Mouse (Mus musculus) neural tube, embryonic 13.5 days (tissue): ENCODE results near the gene Man2a1. TPM values are rescaled to one million over a fixed set of nuclear protein-coding genes. Genes with fewer than 3 reads are reported as not detected.
A peak's percentile ranks its signal among the peaks of the same experiment; 100 is the strongest.

Experiments used
- ATAC-seq: fragments of 200-750 bp; cut with Nextera tagmentation; 2 replicates; pipeline ENCODE4 v1.8.0; 2017; ENCODE audit warnings: low read depth, mild to moderate bottlenecking, moderate TSS enrichment, moderate library complexity
- H3K27ac ChIP-seq: fragments of 300-500 bp; sonication (generic); replicated peaks from 2 replicates; pipeline ENCODE4 v1.5.1; 2015; ENCODE audit warnings: moderate library complexity, mild to moderate bottlenecking, inconsistent platforms
- H3K27me3 ChIP-seq: fragments of 300-500 bp; sonication (generic); 2 replicates; pipeline ENCODE4 v1.6.1; 2015; ENCODE audit warnings: mild to moderate bottlenecking, inconsistent platforms
- H3K36me3 ChIP-seq: fragments of 300-500 bp; sonication (generic); 2 replicates; pipeline ENCODE4 v1.6.1; 2015; ENCODE audit warnings: mild to moderate bottlenecking, inconsistent platforms
- H3K4me1 ChIP-seq: fragments of 300-500 bp; sonication (generic); replicated peaks from 2 replicates; pipeline ENCODE4 v1.6.1; 2015; ENCODE audit warnings: inconsistent platforms
- H3K4me2 ChIP-seq: fragments of 300-500 bp; sonication (generic); 2 replicates; pipeline ENCODE4 v1.6.1; 2015; ENCODE audit warnings: inconsistent platforms, mild to moderate bottlenecking, moderate library complexity
- H3K4me3 ChIP-seq: fragments of 300-500 bp; sonication (generic); 2 replicates; pipeline ENCODE4 v1.5.1; 2015; ENCODE audit warnings: mild to moderate bottlenecking, inconsistent platforms
- H3K9ac ChIP-seq: fragments of 300-500 bp; sonication (generic); 2 replicates; pipeline ENCODE4 v1.6.1; 2015; ENCODE audit warnings: moderate library complexity, mild to moderate bottlenecking, inconsistent platforms
- H3K9me3 ChIP-seq: fragments of 300-500 bp; sonication (generic); 2 replicates; pipeline ENCODE4 v1.6.1; 2016; ENCODE audit warnings: inconsistent platforms
- WGBS: fragments of 180-500 bp; shearing (Covaris S2); methylation state at CpG from one replicate; pipeline ENCODE4 v1.1.7; 2015; 5-methylcytosine and 5-hydroxymethylcytosine counted together
- polyA plus RNA-seq: library from polyadenylated mRNA; unstranded; fragments of >200 nt; fragmentation: Nextera tagmentation; extraction: Ambion mirVana; gene quantifications from 2 replicates; pipeline ENCODE4 v1.2.1, GENCODE M21; 2015

The Man2a1 gene
- polyA plus RNA-seq, 1 experiment from 2014 or later = 5.3 TPM

GRCm38 (mm10) chr17:64681927-64682326 is 81.4 kb downstream of the Man2a1 start:
- ATAC-seq = no peak
- no peaks in the 10 kb centered on the region for H3K9me3 ChIP-seq
- no peaks in the 10 kb centered on the region for H3K36me3 ChIP-seq
- H3K27me3 ChIP-seq = no peaks in the 10 kb centered on the region
- H3K9ac ChIP-seq = no peak overlapping the region
- H3K27ac ChIP-seq = no peak overlapping the region
- 63% methylated on average over 2 of the region's 2 CpGs for WGBS
- H3K4me1 ChIP-seq = no peaks in the 10 kb centered on the region
- H3K4me2 ChIP-seq = no peak overlapping the region
- H3K4me3 ChIP-seq = no peak overlapping the region

GRCm38 (mm10) chr17:64684088-64684487 is 83.6 kb downstream of the Man2a1 start:
- Histone ChIP-seq H3K27me3 (no peaks in the 10 kb centered on the region), H3K4me3 (no peak overlapping the region), H3K27ac (no peak overlapping the region), H3K9me3 (no peaks in the 10 kb centered on the region), H3K36me3 (no peaks in the 10 kb centered on the region), H3K4me1 (no peaks in the 10 kb centered on the region), H3K9ac (no peak overlapping the region), H3K4me2 (no peak overlapping the region)
- WGBS = 98% methylated on average over 4 of the region's 4 CpGs
- ATAC-seq = no peak

- no peak overlapping the region for H3K27ac ChIP-seq
- ATAC-seq = no peak
- H3K27me3 ChIP-seq = no peaks in the 10 kb centered on the region
- H3K9me3 ChIP-seq = 0 out of 2 replicates have a peak, but pooled peaks cover 4% of the 10 kb centered on the region
- 84% methylated on average over 6 of the region's 6 CpGs for WGBS
- no peaks in the 10 kb centered on the region for H3K4me1 ChIP-seq
- H3K9ac ChIP-seq = no peak overlapping the region
- no peak overlapping the region for H3K4me3 ChIP-seq
- H3K36me3 ChIP-seq = peaks cover 12% of the 10 kb centered on the region
- no peak overlapping the region for H3K4me2 ChIP-seq
These were observed 84.8 kb downstream of the Man2a1 start for GRCm38 (mm10) chr17:64685216-64685903.

GRCm38 (mm10) chr17:64689614-64690013 is 89.1 kb downstream of the Man2a1 start:
- WGBS = 96% methylated on average over 3 of the region's 3 CpGs

GRCm38 (mm10) chr17:64697277-64697831 is 96.8 kb downstream of the Man2a1 start:
- Histone ChIP-seq H3K4me2 (no peak overlapping the region), H3K27ac (no peak overlapping the region), H3K9me3 (no peaks in the 10 kb centered on the region), H3K27me3 (no peaks in the 10 kb centered on the region), H3K4me3 (no peak overlapping the region), H3K36me3 (no peaks in the 10 kb centered on the region), H3K9ac (no peak overlapping the region), H3K4me1 (no peaks in the 10 kb centered on the region)
- WGBS = 68% methylated on average over 10 of the region's 10 CpGs
- ATAC-seq = no peak

More at GRCm38 (mm10) chr17:64689614-64690013, 89.1 kb downstream of the Man2a1 start:
- no peaks in the 10 kb centered on the region for H3K27me3 ChIP-seq
- H3K9ac ChIP-seq = no peak overlapping the region
- H3K9me3 ChIP-seq = 0 out of 2 replicates have a peak, but pooled peaks cover 4% of the 10 kb centered on the region
- no peaks in the 10 kb centered on the region for H3K4me1 ChIP-seq
- H3K4me3 ChIP-seq = no peak overlapping the region
- peaks cover 18% of the 10 kb centered on the region for H3K36me3 ChIP-seq
- no peak for ATAC-seq
- H3K4me2 ChIP-seq = no peak overlapping the region
- no peak overlapping the region for H3K27ac ChIP-seq

- H3K4me1 ChIP-seq = no peaks in the 10 kb centered on the region
- no peaks in the 10 kb centered on the region for H3K27me3 ChIP-seq
- H3K36me3 ChIP-seq = no peaks in the 10 kb centered on the region
- 91% methylated on average over 8 of the region's 8 CpGs for WGBS
- H3K4me2 ChIP-seq = no peak overlapping the region
- no peaks in the 10 kb centered on the region for H3K9me3 ChIP-seq
- no peak overlapping the region for H3K9ac ChIP-seq
- ATAC-seq = no peak
- no peak overlapping the region for H3K27ac ChIP-seq
- no peak overlapping the region for H3K4me3 ChIP-seq
These were observed 98.0 kb downstream of the Man2a1 start for GRCm38 (mm10) chr17:64698516-64698915.

GRCm38 (mm10) chr17:64703649-64704230 is 103.2 kb downstream of the Man2a1 start:
- ATAC-seq = no peak; the same call in 1 of the 2 replicates
- Histone ChIP-seq H3K4me2 (no peak overlapping the region), H3K27me3 (no peaks in the 10 kb centered on the region), H3K4me3 (no peak overlapping the region), H3K9me3 (no peaks in the 10 kb centered on the region), H3K4me1 (no peaks in the 10 kb centered on the region), H3K27ac (0 out of 2 replicates have a peak overlapping the region, but pooled peaks have one; percentile 19), H3K36me3 (no peaks in the 10 kb centered on the region), H3K9ac (no peak overlapping the region)
- 88% methylated on average over 4 of the region's 4 CpGs for WGBS

- WGBS = 94% methylated on average over 6 of the region's 6 CpGs
- Histone ChIP-seq H3K9ac (no peak overlapping the region), H3K27me3 (no peaks in the 10 kb centered on the region), H3K27ac (no peak overlapping the region), H3K36me3 (peaks cover 4% of the 10 kb centered on the region; the same call in 1 of the 2 replicates), H3K4me3 (no peak overlapping the region), H3K4me2 (no peak overlapping the region), H3K4me1 (no peaks in the 10 kb centered on the region), H3K9me3 (no peaks in the 10 kb centered on the region)
- ATAC-seq = no peak
These were observed 107.0 kb downstream of the Man2a1 start for GRCm38 (mm10) chr17:64707529-64707928.

- H3K4me2 ChIP-seq = no peak overlapping the region
- no peak overlapping the region for H3K27ac ChIP-seq
- H3K4me1 ChIP-seq = peaks cover 11% of the 10 kb centered on the region; the same call in 1 of the 2 replicates
- 80% methylated on average over 4 of the region's 4 CpGs for WGBS
- H3K9me3 ChIP-seq = no peaks in the 10 kb centered on the region
- H3K36me3 ChIP-seq = peaks cover 28% of the 10 kb centered on the region
- H3K27me3 ChIP-seq = no peaks in the 10 kb centered on the region
- no peak for ATAC-seq
- no peak overlapping the region for H3K4me3 ChIP-seq
- H3K9ac ChIP-seq = no peak overlapping the region
These were observed 115.8 kb downstream of the Man2a1 start for GRCm38 (mm10) chr17:64716318-64716717.

GRCm38 (mm10) chr17:64719760-64720159 is 119.2 kb downstream of the Man2a1 start:
- H3K4me2 ChIP-seq = no peak overlapping the region
- 65% methylated on average over 5 of the region's 5 CpGs for WGBS
- H3K9me3 ChIP-seq = no peaks in the 10 kb centered on the region
- no peaks in the 10 kb centered on the region for H3K27me3 ChIP-seq
- 0 out of 2 replicates have a peak, but pooled peaks cover 16% of the 10 kb centered on the region for H3K36me3 ChIP-seq
- ATAC-seq = no peak
- H3K27ac ChIP-seq = no peak overlapping the region
- H3K9ac ChIP-seq = no peak overlapping the region
- no peak overlapping the region for H3K4me3 ChIP-seq
- H3K4me1 ChIP-seq = peaks cover 11% of the 10 kb centered on the region; the same call in 1 of the 2 replicates

- ATAC-seq = no peak
- Histone ChIP-seq H3K4me2 (no peak overlapping the region), H3K4me3 (no peak overlapping the region), H3K27ac (no peak overlapping the region), H3K36me3 (0 out of 2 replicates have a peak, but pooled peaks cover 11% of the 10 kb centered on the region), H3K27me3 (no peaks in the 10 kb centered on the region), H3K4me1 (peaks cover 11% of the 10 kb centered on the region; the same call in 1 of the 2 replicates), H3K9me3 (no peaks in the 10 kb centered on the region), H3K9ac (no peak overlapping the region)
- WGBS = 81% methylated on average over 5 of the region's 5 CpGs
These were observed 120.6 kb downstream of the Man2a1 start for GRCm38 (mm10) chr17:64721112-64721511.

GRCm38 (mm10) chr17:64723162-64723561 is 122.6 kb downstream of the Man2a1 start:
- 83% methylated on average over 1 of the region's 1 CpGs for WGBS

More at GRCm38 (mm10) chr17:64723162-64723561, 122.6 kb downstream of the Man2a1 start:
- Histone ChIP-seq H3K36me3 (0 out of 2 replicates have a peak, but pooled peaks cover 6% of the 10 kb centered on the region), H3K4me3 (no peak overlapping the region), H3K4me2 (no peak overlapping the region), H3K4me1 (peaks cover 11% of the 10 kb centered on the region; the same call in 1 of the 2 replicates), H3K27me3 (no peaks in the 10 kb centered on the region), H3K27ac (no peak overlapping the region), H3K9me3 (no peaks in the 10 kb centered on the region), H3K9ac (no peak overlapping the region)
- no peak for ATAC-seq
